Mouse (Mus musculus): ENCODE measurements at regions not wholly inside any gene's neighbourhood (a gene's known extent, or its start where the extent isn't known, plus 50 kb on each side); places are given as distances from the start of the nearest gene placed in this dataset.

GRCm38 (mm10) chr8:115425360-115425759, 282.2 kb downstream of the Maf start:
- Histone ChIP-seq H3K4me2 (replicated peaks; ENCODE audit: low read depth, low read length) (no peak overlapping the region), H3K36me3 (ENCODE audit: control insufficient read depth, insufficient read depth, low read length) (no peaks in the 10 kb centered on the region), H3K4me1 (ENCODE audit: control insufficient read depth, insufficient read depth, low read length) (no peaks in the 10 kb centered on the region), H3K27me3 (ENCODE audit: control insufficient read depth, insufficient read depth, low read length) (no peaks in the 10 kb centered on the region), H3K9me3 (ENCODE audit: control insufficient read depth, low read depth, low read length) (no peaks in the 10 kb centered on the region), H3K4me3 (ENCODE audit: low read depth, low read length) (no peak overlapping the region), H3K27ac (ENCODE audit: low read length) (no peak overlapping the region), H3K9ac (replicated peaks; ENCODE audit: low read depth, low read length) (no peak overlapping the region)
- 68% methylated on average over 2 of the region's 2 CpGs for WGBS
- ATAC-seq (ENCODE audit: insufficient number of reproducible peaks, insufficient read depth, low FRiP score, low read depth): no peak

- H3K9me3 ChIP-seq (ENCODE audit: control insufficient read depth, low read depth, low read length): no peaks in the 10 kb centered on the region
- no peak overlapping the region for H3K27ac ChIP-seq (ENCODE audit: low read length)
- no peak overlapping the region for H3K4me2 ChIP-seq (replicated peaks; ENCODE audit: low read depth, low read length)
- no peak for ATAC-seq (ENCODE audit: insufficient number of reproducible peaks, insufficient read depth, low FRiP score, low read depth)
- WGBS: 82% methylated on average over 2 of the region's 2 CpGs
- H3K27me3 ChIP-seq (ENCODE audit: control insufficient read depth, insufficient read depth, low read length): no peaks in the 10 kb centered on the region
- H3K4me3 ChIP-seq (ENCODE audit: low read depth, low read length): no peak overlapping the region
- H3K9ac ChIP-seq (replicated peaks; ENCODE audit: low read depth, low read length): no peak overlapping the region
- H3K36me3 ChIP-seq (ENCODE audit: control insufficient read depth, insufficient read depth, low read length): no peaks in the 10 kb centered on the region
- H3K4me1 ChIP-seq (ENCODE audit: control insufficient read depth, insufficient read depth, low read length): no peaks in the 10 kb centered on the region
Observed at GRCm38 (mm10) chr8:115423682-115424081, 283.9 kb downstream of the Maf start.

- no peak overlapping the region for H3K9ac ChIP-seq (replicated peaks; ENCODE audit: low read depth, low read length)
- H3K4me3 ChIP-seq (ENCODE audit: low read depth, low read length): no peak overlapping the region
- no peaks in the 10 kb centered on the region for H3K27me3 ChIP-seq (ENCODE audit: control insufficient read depth, insufficient read depth, low read length)
- no peak for ATAC-seq (ENCODE audit: insufficient number of reproducible peaks, insufficient read depth, low FRiP score, low read depth)
- no peak overlapping the region for H3K27ac ChIP-seq (ENCODE audit: low read length)
- H3K4me2 ChIP-seq (replicated peaks; ENCODE audit: low read depth, low read length): no peak overlapping the region
- no peaks in the 10 kb centered on the region for H3K4me1 ChIP-seq (ENCODE audit: control insufficient read depth, insufficient read depth, low read length)
- H3K36me3 ChIP-seq (ENCODE audit: control insufficient read depth, insufficient read depth, low read length): no peaks in the 10 kb centered on the region
- H3K9me3 ChIP-seq (ENCODE audit: control insufficient read depth, low read depth, low read length): no peaks in the 10 kb centered on the region
- 86% methylated on average over 5 of the region's 5 CpGs for WGBS
Observed at GRCm38 (mm10) chr8:115423056-115423455, 284.5 kb downstream of the Maf start.

- no peak overlapping the region for H3K4me2 ChIP-seq (replicated peaks; ENCODE audit: low read depth, low read length)
- H3K27me3 ChIP-seq (ENCODE audit: control insufficient read depth, insufficient read depth, low read length): no peaks in the 10 kb centered on the region
- no peak overlapping the region for H3K4me3 ChIP-seq (ENCODE audit: low read depth, low read length)
- H3K9ac ChIP-seq (replicated peaks; ENCODE audit: low read depth, low read length): no peak overlapping the region
- no peak for ATAC-seq (ENCODE audit: insufficient number of reproducible peaks, insufficient read depth, low FRiP score, low read depth)
- H3K4me1 ChIP-seq (ENCODE audit: control insufficient read depth, insufficient read depth, low read length): no peaks in the 10 kb centered on the region
- H3K9me3 ChIP-seq (ENCODE audit: control insufficient read depth, low read depth, low read length): no peaks in the 10 kb centered on the region
- 64% methylated on average over 3 of the region's 3 CpGs for WGBS
- H3K36me3 ChIP-seq (ENCODE audit: control insufficient read depth, insufficient read depth, low read length): no peaks in the 10 kb centered on the region
- no peak overlapping the region for H3K27ac ChIP-seq (ENCODE audit: low read length)
Observed at GRCm38 (mm10) chr8:115420536-115420935, 287.1 kb downstream of the Maf start.

- no peak overlapping the region for H3K4me2 ChIP-seq (replicated peaks; ENCODE audit: low read depth, low read length)
- H3K4me3 ChIP-seq (ENCODE audit: low read depth, low read length): no peak overlapping the region
- no peak for ATAC-seq (ENCODE audit: insufficient number of reproducible peaks, insufficient read depth, low FRiP score, low read depth)
- no peaks in the 10 kb centered on the region for H3K9me3 ChIP-seq (ENCODE audit: control insufficient read depth, low read depth, low read length)
- WGBS: 71% methylated on average over 6 of the region's 6 CpGs
- H3K27me3 ChIP-seq (ENCODE audit: control insufficient read depth, insufficient read depth, low read length): no peaks in the 10 kb centered on the region
- H3K4me1 ChIP-seq (ENCODE audit: control insufficient read depth, insufficient read depth, low read length): no peaks in the 10 kb centered on the region
- no peaks in the 10 kb centered on the region for H3K36me3 ChIP-seq (ENCODE audit: control insufficient read depth, insufficient read depth, low read length)
- H3K9ac ChIP-seq (replicated peaks; ENCODE audit: low read depth, low read length): no peak overlapping the region
- no peak overlapping the region for H3K27ac ChIP-seq (ENCODE audit: low read length)
Observed at GRCm38 (mm10) chr8:115420131-115420530, 287.5 kb downstream of the Maf start.

GRCm38 (mm10) chr8:115418056-115418455, 289.5 kb downstream of the Maf start:
- Histone ChIP-seq H3K27ac (ENCODE audit: low read length) (no peak overlapping the region), H3K4me1 (ENCODE audit: control insufficient read depth, insufficient read depth, low read length) (no peaks in the 10 kb centered on the region), H3K36me3 (ENCODE audit: control insufficient read depth, insufficient read depth, low read length) (no peaks in the 10 kb centered on the region), H3K4me3 (ENCODE audit: low read depth, low read length) (no peak overlapping the region), H3K9me3 (ENCODE audit: control insufficient read depth, low read depth, low read length) (no peaks in the 10 kb centered on the region), H3K9ac (replicated peaks; ENCODE audit: low read depth, low read length) (no peak overlapping the region), H3K27me3 (ENCODE audit: control insufficient read depth, insufficient read depth, low read length) (no peaks in the 10 kb centered on the region), H3K4me2 (replicated peaks; ENCODE audit: low read depth, low read length) (no peak overlapping the region)
- no peak for ATAC-seq (ENCODE audit: insufficient number of reproducible peaks, insufficient read depth, low FRiP score, low read depth)
- WGBS: 55% methylated on average over 6 of the region's 6 CpGs

- whole genome bisulfite sequencing: 32% methylated on average over 7 of the region's 7 CpGs
- Histone ChIP-seq H3K4me1 (ENCODE audit: control insufficient read depth, insufficient read depth, low read length) (no peaks in the 10 kb centered on the region), H3K36me3 (ENCODE audit: control insufficient read depth, insufficient read depth, low read length) (no peaks in the 10 kb centered on the region), H3K27me3 (ENCODE audit: control insufficient read depth, insufficient read depth, low read length) (no peaks in the 10 kb centered on the region), H3K9me3 (ENCODE audit: control insufficient read depth, low read depth, low read length) (no peaks in the 10 kb centered on the region), H3K4me3 (ENCODE audit: low read depth, low read length) (no peak overlapping the region), H3K27ac (ENCODE audit: low read length) (no peak overlapping the region), H3K9ac (replicated peaks; ENCODE audit: low read depth, low read length) (no peak overlapping the region), H3K4me2 (replicated peaks; ENCODE audit: low read depth, low read length) (no peak overlapping the region)
- no peak for ATAC-seq (ENCODE audit: insufficient number of reproducible peaks, insufficient read depth, low FRiP score, low read depth)
Observed at GRCm38 (mm10) chr8:115414061-115414473, 293.5 kb downstream of the Maf start.

- ATAC-seq (ENCODE audit: insufficient number of reproducible peaks, insufficient read depth, low FRiP score, low read depth): no peak
- no peaks in the 10 kb centered on the region for H3K36me3 ChIP-seq (ENCODE audit: control insufficient read depth, insufficient read depth, low read length)
- WGBS: 96% methylated on average over 5 of the region's 5 CpGs
Observed at GRCm38 (mm10) chr8:115411756-115412155, 295.8 kb downstream of the Maf start.

GRCm38 (mm10) chr8:115411061-115411460, 296.5 kb downstream of the Maf start:
- H3K4me1 ChIP-seq (ENCODE audit: control insufficient read depth, insufficient read depth, low read length): no peaks in the 10 kb centered on the region
- WGBS: 91% methylated on average over 4 of the region's 4 CpGs
- H3K27ac ChIP-seq (ENCODE audit: low read length): no peak overlapping the region
- H3K4me2 ChIP-seq (replicated peaks; ENCODE audit: low read depth, low read length): no peak overlapping the region
- no peaks in the 10 kb centered on the region for H3K36me3 ChIP-seq (ENCODE audit: control insufficient read depth, insufficient read depth, low read length)
- H3K9me3 ChIP-seq (ENCODE audit: control insufficient read depth, low read depth, low read length): no peaks in the 10 kb centered on the region
- H3K27me3 ChIP-seq (ENCODE audit: control insufficient read depth, insufficient read depth, low read length): no peaks in the 10 kb centered on the region
- no peak overlapping the region for H3K9ac ChIP-seq (replicated peaks; ENCODE audit: low read depth, low read length)
- H3K4me3 ChIP-seq (ENCODE audit: low read depth, low read length): no peak overlapping the region
- ATAC-seq (ENCODE audit: insufficient number of reproducible peaks, insufficient read depth, low FRiP score, low read depth): no peak

More at GRCm38 (mm10) chr8:115411756-115412155, 295.8 kb downstream of the Maf start:
- no peaks in the 10 kb centered on the region for H3K9me3 ChIP-seq (ENCODE audit: control insufficient read depth, low read depth, low read length)
- no peak overlapping the region for H3K27ac ChIP-seq (ENCODE audit: low read length)
- no peaks in the 10 kb centered on the region for H3K27me3 ChIP-seq (ENCODE audit: control insufficient read depth, insufficient read depth, low read length)
- H3K4me2 ChIP-seq (replicated peaks; ENCODE audit: low read depth, low read length): no peak overlapping the region
- H3K4me1 ChIP-seq (ENCODE audit: control insufficient read depth, insufficient read depth, low read length): no peaks in the 10 kb centered on the region
- H3K9ac ChIP-seq (replicated peaks; ENCODE audit: low read depth, low read length): no peak overlapping the region
- no peak overlapping the region for H3K4me3 ChIP-seq (ENCODE audit: low read depth, low read length)

Measured in stomach, embryonic 14.5 days (tissue).